In the genomic region with DNA sequence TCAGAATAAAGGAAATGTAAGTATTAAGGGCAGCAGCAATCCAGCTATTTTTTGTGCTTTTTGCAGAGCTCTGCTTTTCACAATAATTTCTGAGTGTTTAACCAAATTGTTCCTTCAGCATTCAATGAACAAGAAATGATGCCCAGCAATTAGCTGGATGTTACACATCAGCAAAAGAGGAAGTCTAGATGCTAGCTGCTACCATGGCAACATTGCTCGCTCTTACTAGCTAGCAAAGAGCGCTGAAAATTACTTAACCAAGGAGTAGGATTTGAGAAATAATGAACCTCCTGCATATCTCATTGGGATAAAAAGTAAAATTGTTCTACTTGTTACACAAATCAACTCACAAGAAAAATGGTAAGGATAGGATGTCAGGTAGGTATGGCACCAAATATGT, we compare ENCODE assay signal across 22 mouse cellular contexts.
DNase-seq lines count a peak whose midpoint lies in the region; ATAC-seq and TF ChIP-seq lines count a peak whose summit lies in the region.
"Had no signal": no experiment of that assay in that cellular context is flagged by ENCODE, and none has a peak within 500 bp of the region (broad histone marks: within the 10 kb centered on the region; RNA-seq: fewer than 3 reads in every experiment).

No protein-coding gene starts in this region.

- no peak overlapping the region for H3K4me2 ChIP-seq in forebrain, embryonic 14.5 days (ENCODE audit: low read length)
- H3K4me2 ChIP-seq in forebrain, embryonic 12.5 days: no peak overlapping the region
- no peak overlapping the region for H3K4me2 ChIP-seq in midbrain, embryonic 14.5 days (ENCODE audit: low read length)
- H3K4me2 ChIP-seq in midbrain, embryonic 13.5 days (replicated peaks): no peak overlapping the region
- H3K4me2 ChIP-seq in forebrain, postnatal 0 days (ENCODE audit: low read depth): no peak overlapping the region
- H3K4me2 ChIP-seq in kidney, embryonic 16.5 days (replicated peaks; ENCODE audit: low read depth, low read length): no peak overlapping the region
- H3K4me2 ChIP-seq: embryonic facial prominence, embryonic 15.5 days; kidney, embryonic 15.5 days; limb, embryonic 12.5 days; liver, embryonic 11.5 days had no signal

- peak; percentile 42; the same call in 1 of the 2 replicates for ATAC-seq in forebrain, embryonic 14.5 days
- ATAC-seq in forebrain, embryonic 12.5 days (ENCODE audit: low FRiP score): no peak
- ATAC-seq in midbrain, embryonic 14.5 days (ENCODE audit: low FRiP score, low TSS enrichment): no peak
- ATAC-seq in midbrain, embryonic 13.5 days: no peak
- peak; percentile 81; the same call in 1 of the 2 replicates for ATAC-seq in forebrain, postnatal 0 days
- no peak for ATAC-seq in kidney, embryonic 16.5 days (ENCODE audit: low FRiP score, low TSS enrichment)
- ATAC-seq: intestine, postnatal 0 days had no signal

- H3K36me3 ChIP-seq in forebrain, embryonic 14.5 days (ENCODE audit: control insufficient read depth, insufficient read depth, low read length): no peaks in the 10 kb centered on the region
- no peaks in the 10 kb centered on the region for H3K36me3 ChIP-seq in forebrain, embryonic 12.5 days (replicated peaks)
- H3K36me3 ChIP-seq in midbrain, embryonic 14.5 days (ENCODE audit: control insufficient read depth, insufficient read depth, low read length): no peaks in the 10 kb centered on the region
- H3K36me3 ChIP-seq in midbrain, embryonic 13.5 days: no peaks in the 10 kb centered on the region
- no peaks in the 10 kb centered on the region for H3K36me3 ChIP-seq in forebrain, postnatal 0 days (ENCODE audit: insufficient read depth)
- no peaks in the 10 kb centered on the region for H3K36me3 ChIP-seq in kidney, embryonic 16.5 days (ENCODE audit: insufficient read depth, low read length)
- H3K36me3 ChIP-seq: embryonic facial prominence, embryonic 15.5 days; kidney, embryonic 15.5 days; limb, embryonic 12.5 days had no signal

- H3K4me1 ChIP-seq in forebrain, embryonic 14.5 days (ENCODE audit: control insufficient read depth, insufficient read depth, low read length): no peaks in the 10 kb centered on the region
- H3K4me1 ChIP-seq in forebrain, embryonic 12.5 days: no peaks in the 10 kb centered on the region
- H3K4me1 ChIP-seq in midbrain, embryonic 14.5 days (ENCODE audit: control insufficient read depth, insufficient read depth, low read length): no peaks in the 10 kb centered on the region
- H3K4me1 ChIP-seq in midbrain, embryonic 13.5 days (replicated peaks): no peaks in the 10 kb centered on the region
- H3K4me1 ChIP-seq in forebrain, postnatal 0 days (ENCODE audit: insufficient read depth): 0 out of 2 replicates have a peak, but pooled peaks cover 4% of the 10 kb centered on the region
- no peaks in the 10 kb centered on the region; the same call in 1 of the 2 replicates for H3K4me1 ChIP-seq in kidney, embryonic 16.5 days (ENCODE audit: insufficient read depth, low read length)
- H3K4me1 ChIP-seq: kidney, embryonic 15.5 days; limb, embryonic 12.5 days had no signal

- no peak overlapping the region for H3K4me3 ChIP-seq in forebrain, embryonic 14.5 days (ENCODE audit: low read depth, low read length)
- no peak overlapping the region for H3K4me3 ChIP-seq in forebrain, embryonic 12.5 days (replicated peaks)
- H3K4me3 ChIP-seq in midbrain, embryonic 14.5 days (replicated peaks; ENCODE audit: low read depth, low read length): no peak overlapping the region
- no peak overlapping the region for H3K4me3 ChIP-seq in midbrain, embryonic 13.5 days (replicated peaks)
- H3K4me3 ChIP-seq in forebrain, postnatal 0 days (ENCODE audit: low read depth, low read length): no peak overlapping the region
- H3K4me3 ChIP-seq in kidney, embryonic 16.5 days (ENCODE audit: low read length): no peak overlapping the region
- H3K4me3 ChIP-seq: embryonic facial prominence, embryonic 15.5 days; kidney, embryonic 15.5 days; limb, embryonic 12.5 days had no signal

- WGBS in forebrain, embryonic 14.5 days: 53% methylated on average over 2 of the region's 2 CpGs
- 80% methylated on average over 2 of the region's 2 CpGs for WGBS in forebrain, embryonic 12.5 days
- 82% methylated on average over 2 of the region's 2 CpGs for WGBS in midbrain, embryonic 14.5 days
- 83% methylated on average over 2 of the region's 2 CpGs for WGBS in midbrain, embryonic 13.5 days
- WGBS in forebrain, postnatal 0 days: 42% methylated on average over 2 of the region's 2 CpGs
- WGBS in kidney, embryonic 16.5 days: 82% methylated on average over 2 of the region's 2 CpGs

- TF ChIP-seq CTCF in forebrain, postnatal 0 days (IDR thresholded peaks at IDR 0.05; ENCODE audit: low read depth): no peak

- H3K9ac ChIP-seq in forebrain, embryonic 14.5 days (ENCODE audit: low read length): no peak overlapping the region
- no peak overlapping the region for H3K9ac ChIP-seq in forebrain, embryonic 12.5 days
- no peak overlapping the region for H3K9ac ChIP-seq in midbrain, embryonic 14.5 days (replicated peaks; ENCODE audit: low read length)
- no peak overlapping the region for H3K9ac ChIP-seq in midbrain, embryonic 13.5 days (replicated peaks)
- no peak overlapping the region for H3K9ac ChIP-seq in forebrain, postnatal 0 days
- H3K9ac ChIP-seq in kidney, embryonic 16.5 days (replicated peaks; ENCODE audit: low read length): no peak overlapping the region
- H3K9ac ChIP-seq: embryonic facial prominence, embryonic 15.5 days; kidney, embryonic 15.5 days; limb, embryonic 12.5 days had no signal

- no peaks in the 10 kb centered on the region for H3K27me3 ChIP-seq in forebrain, embryonic 14.5 days (replicated peaks; ENCODE audit: control insufficient read depth, insufficient read depth, low read length)
- no peaks in the 10 kb centered on the region for H3K27me3 ChIP-seq in forebrain, embryonic 12.5 days
- no peaks in the 10 kb centered on the region for H3K27me3 ChIP-seq in midbrain, embryonic 14.5 days (ENCODE audit: control insufficient read depth, insufficient read depth, low read length)
- H3K27me3 ChIP-seq in midbrain, embryonic 13.5 days: no peaks in the 10 kb centered on the region
- no peaks in the 10 kb centered on the region for H3K27me3 ChIP-seq in forebrain, postnatal 0 days (ENCODE audit: insufficient read depth, low read length)
- no peaks in the 10 kb centered on the region for H3K27me3 ChIP-seq in kidney, embryonic 16.5 days (ENCODE audit: insufficient read depth, low read length)
- H3K27me3 ChIP-seq: embryonic facial prominence, embryonic 15.5 days; kidney, embryonic 15.5 days; limb, embryonic 12.5 days had no signal

- H3K27ac ChIP-seq in forebrain, embryonic 14.5 days (ENCODE audit: low read depth, low read length): no peak overlapping the region
- H3K27ac ChIP-seq in forebrain, embryonic 12.5 days: no peak overlapping the region
- H3K27ac ChIP-seq in midbrain, embryonic 14.5 days (replicated peaks; ENCODE audit: low read depth, low read length): no peak overlapping the region
- no peak overlapping the region for H3K27ac ChIP-seq in midbrain, embryonic 13.5 days
- no peak overlapping the region for H3K27ac ChIP-seq in forebrain, postnatal 0 days (ENCODE audit: low read depth, low read length)
- H3K27ac ChIP-seq in kidney, embryonic 16.5 days (ENCODE audit: low read length): no peak overlapping the region
- H3K27ac ChIP-seq: embryonic facial prominence, embryonic 15.5 days; kidney, embryonic 15.5 days; limb, embryonic 12.5 days; stomach, postnatal 0 days had no signal

- H3K9me3 ChIP-seq in forebrain, embryonic 14.5 days (replicated peaks; ENCODE audit: control insufficient read depth, low read length): no peaks in the 10 kb centered on the region
- no peaks in the 10 kb centered on the region for H3K9me3 ChIP-seq in forebrain, embryonic 12.5 days
- no peaks in the 10 kb centered on the region for H3K9me3 ChIP-seq in midbrain, embryonic 14.5 days (ENCODE audit: control insufficient read depth, low read length)
- H3K9me3 ChIP-seq in midbrain, embryonic 13.5 days: no peaks in the 10 kb centered on the region
- no peaks in the 10 kb centered on the region for H3K9me3 ChIP-seq in forebrain, postnatal 0 days (ENCODE audit: low read length)
- no peaks in the 10 kb centered on the region for H3K9me3 ChIP-seq in kidney, embryonic 16.5 days (ENCODE audit: low read length)
- H3K9me3 ChIP-seq: embryonic facial prominence, embryonic 15.5 days; kidney, embryonic 15.5 days; limb, embryonic 12.5 days had no signal

- DNase-seq in forebrain, embryonic 14.5 days (ENCODE audit: low spot score): peak; percentile 68
- peak; percentile 37 for DNase-seq in midbrain, embryonic 14.5 days
- DNase-seq in forebrain, postnatal 0 days: peak; percentile 63
- peak; percentile 46 for DNase-seq in telencephalon, adult 2 months (ENCODE audit: low read depth, low spot score)
- DNase-seq in layer of hippocampus, adult 18-20 months (ENCODE audit: low spot score in 2 of 2): no peak
- DNase-seq: adrenal gland, postnatal 14 days; cerebellum, adult 11 months; cerebellum, adult 9-11 months; gastrocnemius, postnatal 25 days; heart, postnatal 36 days; lung, adult 18-20 months; lung, postnatal 10 days; right cerebral cortex, postnatal 14 days had no signal

Comparison
In these comparisons a context has a peak if more than half of its experiments do, and no peak if none do; other contexts are left out.
1. ATAC-seq: peak in forebrain, embryonic 14.5 days (single experiment) and forebrain, postnatal 0 days (single experiment); none in forebrain, embryonic 12.5 days (single experiment), midbrain, embryonic 14.5 days (single experiment), midbrain, embryonic 13.5 days (single experiment) and kidney, embryonic 16.5 days (single experiment).
2. DNase-seq: peak in forebrain, embryonic 14.5 days (single experiment), midbrain, embryonic 14.5 days (single experiment), forebrain, postnatal 0 days (single experiment) and telencephalon, adult 2 months (single experiment); none in layer of hippocampus, adult 18-20 months (0 of 2).